Mouse (Mus musculus): ENCODE data around the gene Dapk1.

- TF ChIP-seq CTCF (IDR thresholded peaks at IDR 0.05; ENCODE audit: control insufficient read depth, insufficient read depth, low read length) (no peak), POLR2A (IDR thresholded peaks at IDR 0.05; ENCODE audit: borderline replicate concordance, control insufficient read depth, low read depth, low read length) (no peak)
Measured at GRCm38 (mm10) chr13:60672287-60672686, 70.5 kb downstream of the Dapk1 start.
